Mouse (Mus musculus) midbrain, postnatal 0 days (tissue): Measurements from ENCODE around the gene Slc36a2. TPM values are rescaled to one million over a fixed set of nuclear protein-coding genes. Genes with fewer than 3 reads are reported as not detected.

Experiments used
- ATAC-seq: fragments of 200-750 bp; cut with Nextera tagmentation; 2 replicates; pipeline ENCODE4 v1.8.0; 2017; ENCODE audit warnings: moderate number of reproducible peaks, mild to moderate bottlenecking, moderate TSS enrichment, moderate library complexity; ENCODE audit not compliant: low FRiP score
- DNase-seq: peaks from one replicate; pipeline ENCODE4 v3.0.0-alpha.2; 2015; ENCODE audit warnings: low spot score
- H3K27ac ChIP-seq: fragments of 300-500 bp; sonication (generic); 2 replicates; pipeline ENCODE4 v1.5.1; 2014; ENCODE audit warnings: low read depth, mild to moderate bottlenecking, low read length, mixed read lengths
- H3K27me3 ChIP-seq: fragments of 300-500 bp; sonication (generic); 2 replicates; pipeline ENCODE4 v1.6.1; 2014; ENCODE audit warnings: low read length, control low read depth, mixed read lengths; ENCODE audit not compliant: insufficient read depth
- H3K36me3 ChIP-seq: fragments of 300-500 bp; sonication (generic); 2 replicates; pipeline ENCODE4 v1.6.1; 2014; ENCODE audit warnings: low read length, control low read depth, mixed read lengths; ENCODE audit not compliant: insufficient read depth
- H3K4me1 ChIP-seq: fragments of 300-500 bp; sonication (generic); 2 replicates; pipeline ENCODE4 v1.6.1; 2014; ENCODE audit warnings: mild to moderate bottlenecking, control low read depth, antibody characterized with exemption, low read length, mixed read lengths; ENCODE audit not compliant: insufficient read depth
- H3K4me2 ChIP-seq: fragments of 300-500 bp; sonication (generic); 2 replicates; pipeline ENCODE4 v1.6.1; 2014; ENCODE audit warnings: low read depth, mild to moderate bottlenecking, low read length, mixed read lengths; ENCODE audit not compliant: poor library complexity, severe bottlenecking
- H3K4me3 ChIP-seq: fragments of 300-500 bp; sonication (generic); 2 replicates; pipeline ENCODE4 v1.5.1; 2014; ENCODE audit warnings: low read depth, mild to moderate bottlenecking, low read length, moderate library complexity
- H3K9ac ChIP-seq: fragments of 300-500 bp; sonication (generic); replicated peaks from 2 replicates; pipeline ENCODE4 v1.6.1; 2014; ENCODE audit warnings: mild to moderate bottlenecking, low read length, moderate library complexity, mixed read lengths; ENCODE audit not compliant: poor library complexity, severe bottlenecking
- H3K9me3 ChIP-seq: fragments of 300-500 bp; sonication (generic); 2 replicates; pipeline ENCODE4 v1.6.1; 2016; ENCODE audit warnings: low read length, control low read depth
- CTCF ChIP-seq: IDR thresholded peaks from 2 replicates; pipeline ENCODE4 v1.5.1; 2016; ENCODE audit warnings: antibody characterized with exemption, mild to moderate bottlenecking
- WGBS: fragments of 180-500 bp; shearing (Covaris S2); extraction: QIAGEN DNeasy Blood & Tissue Kit; methylation state at CpG from one replicate; pipeline ENCODE4 v1.1.7; 2014; 5-methylcytosine and 5-hydroxymethylcytosine counted together
- polyA plus RNA-seq: library from polyadenylated mRNA; unstranded; fragments of >200 nt; fragmentation: Nextera tagmentation; extraction: Ambion mirVana; gene quantifications from 2 replicates; pipeline ENCODE4 v1.2.1, GENCODE M21; 2015
- total RNA-seq: library from RNA; depleted of rRNA; stranded (reverse); fragments of >200 nt; gene quantifications from 2 replicates; pipeline ENCODE4 v1.2.3, GENCODE M21; 2014

Gene Slc36a2
- total and polyA plus RNA-seq, 2 experiments from 2014 or later = 0.27 to 0.79 TPM

DNA sequence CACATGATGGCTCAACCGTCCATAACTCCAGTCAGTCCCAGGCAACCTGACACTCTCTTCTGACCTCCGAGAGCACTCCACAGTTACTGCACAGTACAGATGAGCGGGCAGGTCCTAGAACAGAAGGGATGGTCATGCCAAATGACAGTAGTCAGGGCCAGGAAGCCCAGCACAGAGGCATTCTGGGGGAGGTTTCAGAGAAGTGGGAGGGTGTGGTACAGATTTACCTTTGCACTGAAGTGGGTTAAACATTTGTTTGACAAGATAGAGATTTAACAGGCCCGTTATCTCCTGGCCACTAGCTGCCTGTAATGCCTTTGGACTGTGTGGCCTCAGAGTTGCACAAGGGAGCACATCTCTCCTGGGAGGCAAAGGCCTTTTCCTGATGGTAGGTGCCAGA lies 32.5 kb upstream of the Slc36a2 start:
- TF ChIP-seq CTCF = no peak
- H3K4me2 ChIP-seq = no peak overlapping the region
- ATAC-seq = no peak
- no peak overlapping the region for H3K4me3 ChIP-seq
- H3K4me1 ChIP-seq = no peaks in the 10 kb centered on the region
- H3K27ac ChIP-seq = no peak overlapping the region
- WGBS = 95% methylated on average over 4 of the region's 4 CpGs
- H3K9me3 ChIP-seq = no peaks in the 10 kb centered on the region
- peaks cover 48% of the 10 kb centered on the region for H3K36me3 ChIP-seq
- H3K27me3 ChIP-seq = no peaks in the 10 kb centered on the region
- DNase-seq = no peak
- no peak overlapping the region for H3K9ac ChIP-seq

DNA sequence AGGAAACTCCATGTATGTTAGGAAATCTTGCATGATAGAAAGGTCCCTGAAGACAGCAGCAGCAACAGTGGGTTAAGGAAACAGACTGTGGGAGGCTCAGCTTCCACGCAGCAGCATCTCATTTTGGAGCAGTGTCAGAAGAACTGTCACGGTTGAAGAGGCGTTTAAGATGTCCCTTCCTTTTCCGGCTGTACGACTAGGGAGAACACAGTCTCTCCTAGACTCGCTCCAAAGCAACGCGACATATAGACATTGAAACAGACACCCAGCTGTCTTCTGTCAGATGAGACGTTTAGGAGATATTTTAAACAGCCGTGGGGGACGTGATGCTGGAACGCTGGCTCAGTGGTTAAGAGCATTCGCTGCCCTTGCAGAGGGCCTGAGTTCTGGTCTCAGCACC lies 32.0 kb upstream of the Slc36a2 start:
- DNase-seq (no peak), ATAC-seq (no peak)
- H3K4me2 ChIP-seq = no peak overlapping the region
- H3K36me3 ChIP-seq = peaks cover 42% of the 10 kb centered on the region
- no peaks in the 10 kb centered on the region for H3K27me3 ChIP-seq
- H3K4me1 ChIP-seq = no peaks in the 10 kb centered on the region
- no peak overlapping the region for H3K27ac ChIP-seq
- no peak overlapping the region for H3K9ac ChIP-seq
- no peak overlapping the region for H3K4me3 ChIP-seq
- H3K9me3 ChIP-seq = no peaks in the 10 kb centered on the region
- no peak for TF ChIP-seq CTCF
- WGBS = 86% methylated on average over 13 of the region's 13 CpGs

DNA sequence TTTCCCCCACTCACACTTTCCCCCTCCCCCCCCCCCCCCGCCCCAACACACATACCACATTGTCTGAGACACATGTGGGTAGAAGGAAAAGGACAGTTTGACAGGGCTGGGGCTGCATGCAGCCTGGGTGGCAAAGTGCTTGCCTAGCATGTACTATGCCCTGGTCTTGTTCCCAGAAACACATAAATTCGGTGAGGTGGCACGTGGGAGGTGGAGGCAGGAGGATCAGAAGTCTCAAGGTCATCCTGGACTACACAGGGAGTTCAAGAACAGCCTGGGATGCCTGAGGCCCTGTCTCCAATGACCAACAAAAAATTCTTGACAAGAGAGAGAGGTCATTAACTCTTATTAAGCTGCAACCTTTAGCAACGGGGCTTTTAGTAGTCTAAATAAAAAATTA lies 31.2 kb upstream of the Slc36a2 start:
- no peak for TF ChIP-seq CTCF
- ATAC-seq (no peak), DNase-seq (no peak)
- Histone ChIP-seq H3K9ac (no peak overlapping the region), H3K4me3 (no peak overlapping the region), H3K4me1 (no peaks in the 10 kb centered on the region), H3K9me3 (no peaks in the 10 kb centered on the region), H3K27me3 (no peaks in the 10 kb centered on the region), H3K27ac (no peak overlapping the region), H3K36me3 (peaks cover 36% of the 10 kb centered on the region), H3K4me2 (no peak overlapping the region)
- WGBS = 86% methylated on average over 3 of the region's 4 CpGs

DNA sequence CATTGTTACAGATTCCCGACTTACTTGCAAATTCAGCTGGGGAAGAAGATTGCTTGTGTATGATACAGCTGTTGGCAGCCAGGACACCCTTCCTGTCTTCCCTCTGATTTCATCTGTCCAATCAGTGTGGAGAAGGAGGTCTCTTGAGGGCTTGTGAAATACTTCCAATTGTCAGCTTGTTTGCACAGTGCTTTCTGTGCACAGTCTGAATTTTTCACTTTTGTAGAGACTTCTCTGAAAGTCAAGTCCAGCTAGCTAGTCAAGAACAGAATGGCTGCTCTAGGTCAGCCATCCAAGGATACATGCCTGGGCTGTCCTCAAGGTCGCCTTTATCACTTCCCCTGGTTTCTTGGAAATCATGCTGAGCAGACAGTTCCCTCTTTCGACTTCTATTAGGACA lies 30.1 kb upstream of the Slc36a2 start:
- no peaks in the 10 kb centered on the region for H3K4me1 ChIP-seq
- H3K9ac ChIP-seq = no peak overlapping the region
- H3K4me2 ChIP-seq = no peak overlapping the region
- no peak for DNase-seq
- no peak for ATAC-seq
- WGBS = 75% methylated on average over 3 of the region's 3 CpGs
- no peaks in the 10 kb centered on the region for H3K27me3 ChIP-seq
- TF ChIP-seq CTCF = no peak
- H3K4me3 ChIP-seq = no peak overlapping the region
- H3K36me3 ChIP-seq = peaks cover 30% of the 10 kb centered on the region
- H3K9me3 ChIP-seq = no peaks in the 10 kb centered on the region
- no peak overlapping the region for H3K27ac ChIP-seq

DNA sequence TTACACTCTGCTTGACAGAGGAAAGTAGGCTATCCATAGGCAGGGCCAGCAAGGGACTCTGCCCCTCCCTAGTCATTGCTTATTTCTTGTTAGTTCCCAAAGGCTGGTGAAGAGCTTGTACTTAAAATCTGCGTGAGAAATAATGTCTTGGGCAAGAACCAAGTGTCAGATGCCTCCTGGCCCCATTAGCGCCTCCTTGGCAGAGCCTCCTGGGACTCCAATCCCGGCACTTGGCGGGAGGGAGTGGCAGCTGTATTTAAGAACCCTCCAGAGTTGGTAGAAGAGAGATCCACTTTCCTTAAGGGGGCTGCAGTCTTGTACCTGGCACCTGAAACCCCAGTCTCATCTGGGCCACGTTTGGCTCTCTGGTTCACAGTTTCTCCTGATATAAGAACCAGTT lies 29.3 kb upstream of the Slc36a2 start:
- H3K4me3 ChIP-seq = no peak overlapping the region
- WGBS = 85% methylated on average over 5 of the region's 5 CpGs
- peaks cover 22% of the 10 kb centered on the region for H3K36me3 ChIP-seq
- DNase-seq (no peak), ATAC-seq (no peak)
- no peaks in the 10 kb centered on the region for H3K9me3 ChIP-seq
- H3K4me2 ChIP-seq = no peak overlapping the region
- TF ChIP-seq CTCF = no peak
- no peaks in the 10 kb centered on the region for H3K27me3 ChIP-seq
- H3K4me1 ChIP-seq = no peaks in the 10 kb centered on the region
- H3K9ac ChIP-seq = no peak overlapping the region
- no peak overlapping the region for H3K27ac ChIP-seq

DNA sequence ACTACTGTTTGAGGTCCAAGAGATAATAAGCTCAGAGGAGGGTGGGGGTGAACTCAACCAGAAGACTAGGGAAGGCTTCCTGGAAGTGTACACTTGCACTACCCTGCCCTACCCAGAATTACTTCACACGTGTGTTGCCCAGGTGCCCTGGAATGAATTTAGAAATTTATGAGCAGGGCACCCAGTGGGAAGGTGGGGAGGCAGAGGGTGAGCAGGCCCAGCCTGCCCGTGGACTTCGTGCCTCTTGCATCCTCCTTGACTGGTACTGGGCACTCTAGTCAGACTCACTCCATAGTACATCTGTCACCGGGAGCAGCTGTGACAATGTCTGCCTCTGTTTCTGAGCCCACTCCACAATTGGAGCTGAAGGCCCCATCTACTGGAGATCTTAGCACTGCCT lies 28.6 kb upstream of the Slc36a2 start:
- Histone ChIP-seq H3K36me3 (peaks cover 16% of the 10 kb centered on the region), H3K4me1 (no peaks in the 10 kb centered on the region), H3K9ac (no peak overlapping the region), H3K4me2 (no peak overlapping the region), H3K9me3 (no peaks in the 10 kb centered on the region), H3K4me3 (no peak overlapping the region), H3K27ac (no peak overlapping the region), H3K27me3 (no peaks in the 10 kb centered on the region)
- ATAC-seq (no peak), DNase-seq (no peak)
- TF ChIP-seq CTCF = no peak
- 91% methylated on average over 4 of the region's 4 CpGs for WGBS
